Mouse (Mus musculus): ENCODE results near the gene Myt1l. TPM values are rescaled to one million over a fixed set of nuclear protein-coding genes. Genes with fewer than 3 reads are reported as not detected.

Myt1l gene
- polyA plus RNA-seq, 1 experiment from 2014 or later = 3.3 TPM

DNA sequence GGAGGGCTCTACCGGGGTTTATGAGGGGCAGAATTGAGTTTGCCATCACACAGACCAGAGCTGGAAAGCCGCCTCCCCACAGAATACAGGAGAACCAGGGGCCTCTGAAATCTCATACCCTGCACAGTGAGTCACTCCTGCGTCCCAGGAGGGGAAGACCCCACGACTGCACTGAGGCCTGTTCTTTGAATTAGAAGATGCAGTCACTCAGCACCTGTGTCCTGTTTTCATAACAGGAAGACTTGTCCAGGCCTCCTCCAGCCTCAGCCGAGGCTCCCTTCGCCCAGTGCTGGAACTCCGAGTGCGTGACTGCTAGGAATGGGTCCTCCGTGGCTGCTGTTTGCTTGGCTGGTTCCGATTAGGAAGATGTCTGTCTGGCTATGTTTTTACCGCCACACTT, 425.8 kb downstream of the Myt1l start:
- no peaks in the 10 kb centered on the region for H3K27me3 ChIP-seq (ENCODE audit: poor library complexity, severe bottlenecking)
- WGBS = 66% methylated on average over 11 of the region's 11 CpGs
- no peak overlapping the region for H3K4me3 ChIP-seq
- H3K36me3 ChIP-seq (replicated peaks) = peaks cover 21% of the 10 kb centered on the region
- H3K9me3 ChIP-seq = no peaks in the 10 kb centered on the region
- peak overlapping the region; percentile 76 for H3K27ac ChIP-seq
- peaks cover 70% of the 10 kb centered on the region for H3K4me1 ChIP-seq
- DNase-seq (ENCODE audit: extremely low spot score, low spot score) = no peak

DNA sequence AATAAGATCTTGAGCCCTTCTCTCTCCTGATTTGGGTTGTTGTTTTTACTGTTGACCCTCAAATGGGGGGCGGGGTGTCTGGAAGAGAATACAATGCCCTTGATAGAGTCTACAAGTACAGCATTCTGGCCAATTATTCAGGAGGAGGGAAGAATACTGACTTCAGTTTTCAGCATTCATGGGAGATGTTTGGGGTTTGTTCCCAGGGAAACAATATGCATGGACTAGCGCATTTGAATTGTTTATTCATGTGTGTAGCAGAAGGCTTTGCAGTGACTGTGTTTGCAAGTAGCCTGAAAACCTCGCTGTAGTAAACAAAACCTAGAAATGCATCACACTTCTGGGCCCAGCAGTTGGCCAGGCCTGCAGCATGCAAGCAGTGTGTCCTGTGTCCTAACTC, 426.3 kb downstream of the Myt1l start:
- Histone ChIP-seq H3K4me1 (peaks cover 65% of the 10 kb centered on the region), H3K27ac (peak overlapping the region; percentile 76), H3K4me3 (no peak overlapping the region), H3K27me3 (ENCODE audit: poor library complexity, severe bottlenecking) (no peaks in the 10 kb centered on the region), H3K9me3 (no peaks in the 10 kb centered on the region), H3K36me3 (replicated peaks) (peaks cover 16% of the 10 kb centered on the region)
- WGBS = 66% methylated on average over 3 of the region's 3 CpGs
- DNase-seq (ENCODE audit: extremely low spot score, low spot score) = no peak

DNA sequence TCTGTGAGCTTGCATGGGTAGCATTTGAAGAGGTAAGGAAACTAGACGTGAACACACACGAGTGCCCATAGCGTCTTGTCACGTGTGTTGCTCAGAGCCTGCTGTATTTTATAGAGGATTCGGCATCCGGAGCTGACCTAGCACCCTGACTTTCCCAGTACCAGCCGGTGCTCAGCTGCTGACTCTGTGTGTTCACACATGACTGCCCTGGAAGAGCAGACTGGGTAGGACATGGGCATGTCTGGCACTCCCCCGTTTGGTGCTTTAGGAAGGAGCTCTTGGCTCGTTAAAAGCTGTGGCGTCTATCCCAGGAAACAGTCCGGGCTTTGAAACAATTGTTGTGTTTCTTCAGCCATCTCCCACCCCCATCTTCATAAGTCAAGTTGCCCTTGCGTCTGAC, 428.8 kb downstream of the Myt1l start:
- DNase-seq (ENCODE audit: extremely low spot score, low spot score) = no peak
- Histone ChIP-seq H3K36me3 (replicated peaks) (peaks cover 8% of the 10 kb centered on the region), H3K27ac (no peak overlapping the region), H3K9me3 (no peaks in the 10 kb centered on the region), H3K4me3 (no peak overlapping the region), H3K4me1 (peaks cover 57% of the 10 kb centered on the region), H3K27me3 (ENCODE audit: poor library complexity, severe bottlenecking) (no peaks in the 10 kb centered on the region)
- 85% methylated on average over 12 of the region's 12 CpGs for WGBS

DNA sequence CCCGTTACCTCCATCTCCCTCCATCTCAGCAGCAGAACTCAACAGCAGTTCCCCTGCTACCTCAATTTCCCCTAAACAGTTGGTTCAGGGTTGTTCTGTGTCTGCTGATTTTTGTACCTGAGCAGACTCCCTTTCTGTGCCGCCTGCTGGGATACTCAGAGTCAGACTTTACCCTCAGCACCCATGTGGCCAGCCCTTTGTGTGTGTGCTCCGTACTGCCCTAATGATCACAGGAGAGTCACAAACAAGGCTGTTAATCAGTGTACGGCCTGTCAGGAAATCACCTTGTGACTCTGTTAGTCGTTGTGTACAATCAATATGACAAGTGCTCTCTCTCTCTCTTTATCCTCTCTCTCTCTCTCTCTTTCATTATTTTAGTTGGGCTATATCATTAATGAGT, 430.5 kb downstream of the Myt1l start:
- Histone ChIP-seq H3K4me3 (no peak overlapping the region), H3K4me1 (peaks cover 41% of the 10 kb centered on the region), H3K9me3 (no peaks in the 10 kb centered on the region), H3K36me3 (replicated peaks) (peaks cover 16% of the 10 kb centered on the region), H3K27me3 (ENCODE audit: poor library complexity, severe bottlenecking) (no peaks in the 10 kb centered on the region), H3K27ac (no peak overlapping the region)
- no peak for DNase-seq (ENCODE audit: extremely low spot score, low spot score)
- whole genome bisulfite sequencing = 89% methylated on average over 5 of the region's 5 CpGs

DNA sequence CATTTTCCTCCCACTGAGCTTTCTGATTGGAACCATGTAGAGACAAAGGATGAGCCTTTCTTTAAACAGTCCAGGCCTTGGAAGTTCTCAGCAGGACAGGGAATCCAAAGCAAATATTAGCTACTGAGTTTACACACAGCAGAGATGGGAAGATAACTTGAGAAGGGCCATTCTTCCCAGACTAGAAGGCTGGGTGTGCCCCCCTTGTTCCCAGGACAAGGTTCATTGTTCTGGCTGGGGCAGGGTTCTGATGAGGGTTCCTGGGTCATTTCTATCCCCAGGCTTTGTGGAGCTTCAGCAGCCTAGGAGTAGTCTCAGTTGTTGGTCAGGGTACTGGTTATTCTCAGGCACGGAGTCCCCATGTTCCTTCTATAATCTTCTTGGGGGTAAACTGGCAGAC, 432.9 kb downstream of the Myt1l start:
- Histone ChIP-seq H3K4me1 (peaks cover 26% of the 10 kb centered on the region), H3K4me3 (no peak overlapping the region), H3K9me3 (no peaks in the 10 kb centered on the region), H3K27ac (no peak overlapping the region), H3K27me3 (ENCODE audit: poor library complexity, severe bottlenecking) (no peaks in the 10 kb centered on the region), H3K36me3 (replicated peaks) (peaks cover 39% of the 10 kb centered on the region)
- WGBS = 89% methylated on average over 1 of the region's 1 CpGs
- DNase-seq (ENCODE audit: extremely low spot score, low spot score) = no peak

DNA sequence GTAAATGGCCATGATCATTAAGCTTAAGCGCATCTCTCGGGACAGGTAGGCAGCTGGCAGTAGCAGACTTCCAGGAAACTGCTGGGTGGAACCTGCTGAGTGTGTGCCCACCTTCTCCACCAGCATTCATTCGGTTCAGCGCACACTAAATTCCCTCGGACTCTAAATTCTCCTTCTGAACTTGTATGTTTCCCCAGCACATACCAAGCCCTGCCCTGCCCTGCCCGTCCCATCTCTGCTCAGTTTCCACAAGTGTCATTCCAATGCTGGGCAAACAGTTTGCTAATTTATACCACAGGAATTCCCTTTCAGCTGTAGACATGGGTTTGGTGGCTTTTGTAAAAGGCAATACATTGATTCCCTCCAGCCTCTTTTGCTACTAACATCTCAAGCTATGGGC, 436.8 kb downstream of the Myt1l start:
- 97% methylated on average over 6 of the region's 6 CpGs for WGBS
- Histone ChIP-seq H3K36me3 (replicated peaks) (peaks cover 47% of the 10 kb centered on the region), H3K27me3 (ENCODE audit: poor library complexity, severe bottlenecking) (no peaks in the 10 kb centered on the region), H3K4me1 (peaks cover 15% of the 10 kb centered on the region), H3K27ac (no peak overlapping the region), H3K9me3 (no peaks in the 10 kb centered on the region), H3K4me3 (no peak overlapping the region)
- DNase-seq (ENCODE audit: extremely low spot score, low spot score) = no peak

DNA sequence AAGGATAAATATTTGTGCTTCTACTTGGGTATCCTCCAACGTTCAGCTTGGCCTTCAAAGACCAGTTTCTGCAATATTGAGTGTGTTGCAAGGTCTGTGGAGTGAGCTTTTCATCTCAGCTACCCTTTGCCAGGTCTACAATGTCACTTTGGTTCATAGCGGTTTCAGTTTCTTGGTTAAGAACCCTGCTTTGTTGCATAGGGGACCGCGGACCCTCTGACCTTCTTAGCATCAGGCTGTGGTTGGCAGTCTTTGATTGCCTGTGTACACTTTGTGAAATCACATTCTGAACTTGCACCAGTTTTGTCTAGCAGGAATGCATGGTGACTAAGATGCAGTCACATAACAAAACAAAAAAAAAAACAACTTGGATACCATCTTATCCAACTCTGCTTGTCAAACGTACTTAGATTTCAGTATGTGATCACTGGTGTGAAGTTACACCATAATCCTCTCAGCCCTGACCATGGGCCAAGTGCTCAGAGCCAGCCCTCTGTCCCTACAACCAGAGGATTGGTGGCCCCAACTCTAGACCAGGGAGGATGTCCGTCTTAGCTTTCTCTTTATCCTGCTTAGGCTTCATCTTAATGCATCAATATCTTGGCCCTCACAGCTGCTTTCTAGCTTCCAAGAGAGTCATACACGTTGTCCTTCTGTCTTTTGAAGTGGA, 443.7 kb downstream of the Myt1l start:
- WGBS = 88% methylated on average over 7 of the region's 7 CpGs
- no peaks in the 10 kb centered on the region for H3K4me1 ChIP-seq
- H3K27ac ChIP-seq = no peak overlapping the region
- no peak overlapping the region for H3K4me3 ChIP-seq
- no peaks in the 10 kb centered on the region for H3K27me3 ChIP-seq (ENCODE audit: poor library complexity, severe bottlenecking)
- H3K9me3 ChIP-seq = no peaks in the 10 kb centered on the region
- no peak for DNase-seq (ENCODE audit: extremely low spot score, low spot score)
- peaks cover 44% of the 10 kb centered on the region for H3K36me3 ChIP-seq (replicated peaks)

DNA sequence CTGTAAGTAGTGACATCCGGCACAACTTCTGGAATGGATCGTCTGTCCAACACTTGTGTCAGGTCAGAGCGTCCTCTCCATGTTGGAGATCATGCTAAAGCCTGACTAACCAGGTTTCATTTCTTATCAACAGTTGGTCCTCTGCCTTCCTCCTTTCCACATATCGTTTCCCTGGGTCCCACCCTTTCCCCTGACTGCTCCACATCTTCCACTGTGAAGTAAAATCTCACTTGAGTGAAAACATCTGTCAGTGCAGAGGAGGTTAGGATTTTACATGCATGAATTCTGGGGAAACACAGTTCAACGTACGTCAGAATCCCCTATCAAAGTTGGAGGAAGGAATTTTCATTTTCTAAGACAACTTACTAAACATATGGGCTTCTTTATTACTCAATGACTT, 444.3 kb downstream of the Myt1l start:
- Histone ChIP-seq H3K4me3 (no peak overlapping the region), H3K27me3 (ENCODE audit: poor library complexity, severe bottlenecking) (no peaks in the 10 kb centered on the region), H3K36me3 (replicated peaks) (peaks cover 44% of the 10 kb centered on the region), H3K9me3 (no peaks in the 10 kb centered on the region), H3K4me1 (no peaks in the 10 kb centered on the region), H3K27ac (no peak overlapping the region)
- 85% methylated on average over 6 of the region's 6 CpGs for WGBS
- DNase-seq (ENCODE audit: extremely low spot score, low spot score) = no peak
